Mouse (Mus musculus) sigmoid colon, adult 10 weeks (tissue): ENCODE results near the gene Aadacl2. TPM values are rescaled to one million over a fixed set of nuclear protein-coding genes. Genes with fewer than 3 reads are reported as not detected.

Experiments
- polyA plus RNA-seq: library from polyadenylated mRNA; stranded (reverse); fragments of 350-450 nt; fragmentation: Illumina TruSeq; extraction: RNeasy Lipid Tissue Mini Kit (QIAGEN cat#74804); gene quantifications from one replicate; pipeline ENCODE4 v1.2.3, GENCODE M21; 2014; ENCODE audit warnings: low read depth, low replicate concordance

The Aadacl2 gene
- polyA plus RNA-seq: not detected

DNA sequence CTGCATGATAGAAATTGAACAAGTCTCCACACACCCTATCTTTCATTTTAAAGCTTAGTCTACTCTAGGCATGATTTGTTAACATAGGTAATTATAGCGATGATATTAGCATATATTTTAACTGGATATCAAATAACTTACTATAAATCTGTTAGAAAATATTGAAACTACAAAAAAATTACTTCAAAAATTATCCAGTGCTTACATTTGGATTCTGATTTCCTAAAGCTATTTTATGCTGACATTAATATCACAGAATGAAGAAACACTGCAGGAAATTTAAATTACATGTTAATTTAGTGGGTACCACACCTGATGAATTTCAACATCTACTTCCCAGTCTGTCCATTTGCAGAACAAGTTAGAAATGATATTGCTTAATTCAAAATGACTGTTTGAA lies at the start of gene Aadacl2:
TSS of gene Aadacl2 (plus strand) at position 301 of the 400 bp plus-strand sequence.

DNA sequence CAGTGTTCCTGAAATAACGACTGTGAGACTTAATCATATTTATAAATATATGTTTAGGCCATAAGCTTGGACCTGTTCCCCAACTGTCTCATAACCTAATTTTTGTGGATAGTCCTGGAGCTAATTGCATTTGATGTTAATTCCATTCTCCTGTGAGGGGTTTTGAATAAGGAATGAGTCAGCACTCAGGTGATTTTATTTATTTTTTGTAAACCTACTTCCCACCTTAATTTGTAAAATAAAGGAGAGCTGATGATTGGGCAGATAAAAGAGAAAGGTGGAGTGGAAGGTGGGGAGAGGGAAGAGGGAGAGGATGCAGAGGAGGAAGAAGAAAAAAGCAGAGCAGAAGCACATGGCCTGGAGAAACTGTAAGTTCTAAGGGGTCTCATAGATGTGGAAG lies 18.9 kb downstream of the Aadacl2 start, which contains the start of gene Aadac:
TSS of gene Aadac (plus strand) at position 301 of the 400 bp plus-strand sequence.

Other genes with a start within 250 kb of the Aadacl2 start
- gene Gm8298, start 145.7 kb upstream of the Aadacl2 start, polyA plus RNA-seq: not detected
- gene C130079G13Rik, start 81.5 kb upstream of the Aadacl2 start, polyA plus RNA-seq: not detected
- gene Aadac, start 19.0 kb downstream of the Aadacl2 start, polyA plus RNA-seq: 241 TPM
- 0.82 TPM for gene Sucnr1, start 75.1 kb downstream of the Aadacl2 start, polyA plus RNA-seq